Mouse (Mus musculus): ENCODE data around the gene Nqo1. TPM values are rescaled to one million over a fixed set of nuclear protein-coding genes. Genes with fewer than 3 reads are reported as not detected.

The Nqo1 gene
- polyA plus RNA-seq, 1 experiment from 2014 or later: 5.2 TPM

GRCm38 (mm10) chr8:107384651-107385050 is 18.4 kb downstream of the Nqo1 start:
- H3K36me3 ChIP-seq: 0 out of 2 replicates have a peak, but pooled peaks cover 3% of the 10 kb centered on the region
- no peaks in the 10 kb centered on the region for H3K4me1 ChIP-seq
- no peaks in the 10 kb centered on the region for H3K9me3 ChIP-seq
- 66% methylated on average over 5 of the region's 5 CpGs for WGBS
- H3K27me3 ChIP-seq: no peaks in the 10 kb centered on the region
- H3K9ac ChIP-seq (replicated peaks): no peak overlapping the region
- ATAC-seq (ENCODE audit: low FRiP score, low read depth): no peak
- H3K27ac ChIP-seq (replicated peaks): no peak overlapping the region
- no peak overlapping the region for H3K4me2 ChIP-seq (replicated peaks)
- no peak overlapping the region for H3K4me3 ChIP-seq

GRCm38 (mm10) chr8:107382898-107383297 is 20.1 kb downstream of the Nqo1 start:
- no peaks in the 10 kb centered on the region for H3K4me1 ChIP-seq
- no peak for ATAC-seq (ENCODE audit: low FRiP score, low read depth)
- no peak overlapping the region for H3K4me3 ChIP-seq
- no peaks in the 10 kb centered on the region for H3K27me3 ChIP-seq
- H3K27ac ChIP-seq (replicated peaks): no peak overlapping the region
- no peak overlapping the region for H3K9ac ChIP-seq (replicated peaks)
- H3K9me3 ChIP-seq: no peaks in the 10 kb centered on the region
- 85% methylated on average over 4 of the region's 4 CpGs for WGBS
- H3K36me3 ChIP-seq: peaks cover 15% of the 10 kb centered on the region; the same call in 1 of the 2 replicates
- no peak overlapping the region for H3K4me2 ChIP-seq (replicated peaks)

- ATAC-seq (ENCODE audit: low FRiP score, low read depth): no peak
- Histone ChIP-seq H3K36me3 (peaks cover 16% of the 10 kb centered on the region; the same call in 1 of the 2 replicates), H3K27ac (replicated peaks) (no peak overlapping the region), H3K4me3 (no peak overlapping the region), H3K9me3 (no peaks in the 10 kb centered on the region), H3K4me1 (no peaks in the 10 kb centered on the region), H3K27me3 (no peaks in the 10 kb centered on the region), H3K4me2 (replicated peaks) (no peak overlapping the region), H3K9ac (replicated peaks) (no peak overlapping the region)
- WGBS: 90% methylated on average over 4 of the region's 4 CpGs
Observed at GRCm38 (mm10) chr8:107381666-107382065, 21.3 kb downstream of the Nqo1 start.

- Histone ChIP-seq H3K4me3 (no peak overlapping the region), H3K9me3 (no peaks in the 10 kb centered on the region), H3K36me3 (peaks cover 16% of the 10 kb centered on the region; the same call in 1 of the 2 replicates), H3K27me3 (no peaks in the 10 kb centered on the region), H3K4me2 (replicated peaks) (no peak overlapping the region), H3K4me1 (no peaks in the 10 kb centered on the region), H3K9ac (replicated peaks) (no peak overlapping the region), H3K27ac (replicated peaks) (no peak overlapping the region)
- ATAC-seq (ENCODE audit: low FRiP score, low read depth): no peak
- 96% methylated on average over 8 of the region's 8 CpGs for WGBS
Observed at GRCm38 (mm10) chr8:107380734-107381133, 22.3 kb downstream of the Nqo1 start.

GRCm38 (mm10) chr8:107377346-107377745 is 25.7 kb downstream of the Nqo1 start:
- no peak overlapping the region for H3K9ac ChIP-seq (replicated peaks)
- no peaks in the 10 kb centered on the region for H3K4me1 ChIP-seq
- H3K36me3 ChIP-seq: peaks cover 16% of the 10 kb centered on the region; the same call in 1 of the 2 replicates
- H3K4me3 ChIP-seq: no peak overlapping the region
- no peaks in the 10 kb centered on the region for H3K9me3 ChIP-seq
- no peak for ATAC-seq (ENCODE audit: low FRiP score, low read depth)
- no peak overlapping the region for H3K27ac ChIP-seq (replicated peaks)
- no peak overlapping the region for H3K4me2 ChIP-seq (replicated peaks)
- no peaks in the 10 kb centered on the region for H3K27me3 ChIP-seq
- 90% methylated on average over 3 of the region's 3 CpGs for WGBS

- Histone ChIP-seq H3K4me3 (no peak overlapping the region), H3K36me3 (peaks cover 46% of the 10 kb centered on the region), H3K9ac (replicated peaks) (no peak overlapping the region), H3K4me2 (replicated peaks) (no peak overlapping the region), H3K27ac (replicated peaks) (no peak overlapping the region), H3K27me3 (no peaks in the 10 kb centered on the region), H3K4me1 (no peaks in the 10 kb centered on the region), H3K9me3 (no peaks in the 10 kb centered on the region)
- 96% methylated on average over 4 of the region's 4 CpGs for WGBS
- ATAC-seq (ENCODE audit: low FRiP score, low read depth): no peak
Observed at GRCm38 (mm10) chr8:107370311-107370710, 32.7 kb downstream of the Nqo1 start.

Other genes starting within 250 kb of the Nqo1 start
- 14.3 and 15.6 TPM in 2 replicates for gene Nfat5, start 109.7 kb downstream of the Nqo1 start, polyA plus RNA-seq (2016; fragmentation: Nextera tagmentation; extraction: Ambion mirVana)
- gene Nob1, start 21.8 kb upstream of the Nqo1 start, polyA plus RNA-seq (2016; fragmentation: Nextera tagmentation; extraction: Ambion mirVana): 72.8 and 80.7 TPM in 2 replicates
- 61.9 and 81.2 TPM in 2 replicates for gene Wwp2, start 33.2 kb upstream of the Nqo1 start, polyA plus RNA-seq (2016; fragmentation: Nextera tagmentation; extraction: Ambion mirVana)
- gene Psmd7, start 185.3 kb upstream of the Nqo1 start, polyA plus RNA-seq (2016; fragmentation: Nextera tagmentation; extraction: Ambion mirVana): 278 and 283 TPM in 2 replicates